Mouse (Mus musculus): Measurements from ENCODE around the gene Prrx1. TPM values are rescaled to one million over a fixed set of nuclear protein-coding genes. Genes with fewer than 3 reads are reported as not detected.

Prrx1 gene
- 14.2 and 16.5 TPM in 2 replicates for polyA plus RNA-seq (2014; fragmentation: Nextera tagmentation; extraction: Ambion mirVana)

DNA sequence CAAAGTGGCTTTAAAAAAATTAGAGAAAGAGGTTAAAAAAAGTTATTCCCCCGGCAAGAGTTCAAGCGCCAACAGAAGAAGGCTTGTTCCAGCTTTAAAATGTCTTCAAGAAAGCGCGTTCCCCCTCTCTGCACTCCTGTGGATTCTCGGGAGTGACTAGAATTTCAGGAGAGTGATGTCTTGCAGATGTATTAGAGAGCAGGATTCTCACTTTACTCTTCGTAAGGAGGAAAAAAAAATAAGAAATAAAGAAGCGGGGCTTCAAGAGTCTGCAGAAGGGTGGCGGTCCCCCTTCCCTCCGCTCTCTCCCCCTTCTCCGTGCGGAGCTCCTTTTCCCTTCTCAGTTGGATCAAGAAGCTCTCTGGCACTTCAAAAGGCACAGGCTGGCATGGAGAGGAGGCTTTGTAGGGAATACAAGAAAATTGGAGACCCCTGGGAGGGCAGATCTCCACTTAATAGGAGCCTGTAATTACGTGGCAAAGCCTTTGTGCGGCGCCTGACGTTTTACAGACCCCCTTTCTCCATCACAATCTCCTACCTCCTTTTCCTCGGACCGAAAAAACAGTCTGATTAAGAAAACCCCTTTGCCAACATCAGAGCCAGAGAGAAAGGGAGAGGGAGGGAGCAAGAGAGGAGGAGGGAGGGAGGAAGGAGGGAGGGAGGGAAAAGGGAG is at the start of gene Prrx1:
Prrx1 (minus strand) TSS at position 610 of the 673 bp plus-strand sequence.
- peak; percentile 14; the same call in 1 of the 2 replicates for ATAC-seq (ENCODE audit: low FRiP score)
- Histone ChIP-seq H3K9ac (ENCODE audit: low read length) (peak within 1 kb of the TSS; percentile 48), H3K4me1 (ENCODE audit: control insufficient read depth, insufficient read depth, low read length) (peaks cover 28% of the 10 kb centered on the region), H3K36me3 (ENCODE audit: control insufficient read depth, insufficient read depth, low read length) (no peaks in the 10 kb centered on the region), H3K4me2 (peak within 1 kb of the TSS; percentile 81), H3K9me3 (ENCODE audit: control insufficient read depth, low read length) (no peaks in the 10 kb centered on the region), H3K4me3 (ENCODE audit: low read depth, low read length) (peak within 1 kb of the TSS; percentile 45), H3K27ac (ENCODE audit: low read depth, low read length) (no peak within 1 kb of the TSS), H3K27me3 (ENCODE audit: control insufficient read depth, insufficient read depth, low read length) (peaks cover 67% of the 10 kb centered on the region)
- under 1% methylated on average over 17 of the region's 17 CpGs for WGBS
- peak; percentile 97 for DNase-seq (ENCODE audit: low spot score, missing footprints)

- no peak overlapping the region for H3K27ac ChIP-seq (ENCODE audit: low read depth, low read length)
- WGBS = 81% methylated on average over 8 of the region's 8 CpGs
These were observed 48.7 kb upstream of the Prrx1 start for GRCm38 (mm10) chr1:163362202-163362601.

DNA sequence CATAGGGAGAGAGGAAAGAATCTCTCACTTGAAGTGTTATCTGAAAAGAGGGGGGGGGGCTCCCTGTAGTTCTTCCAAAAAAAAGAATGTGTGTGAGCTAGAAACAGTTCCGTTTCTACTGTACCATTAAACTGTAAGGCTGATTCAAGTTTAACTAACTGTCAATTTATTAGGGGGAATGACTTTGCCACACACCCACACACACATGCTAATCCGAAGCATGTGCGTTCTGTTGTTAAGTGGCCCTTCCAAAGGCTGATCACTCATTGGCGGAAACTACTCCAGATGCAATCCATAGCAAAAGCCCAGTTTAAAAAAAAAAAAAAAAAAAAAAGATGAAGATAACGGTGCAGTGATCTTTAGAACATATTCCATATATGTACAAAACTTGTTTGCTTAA is 47.9 kb upstream of the Prrx1 start:
- H3K9ac ChIP-seq (ENCODE audit: low read length) = no peak overlapping the region
- no peaks in the 10 kb centered on the region for H3K9me3 ChIP-seq (ENCODE audit: control insufficient read depth, low read length)

More at GRCm38 (mm10) chr1:163362202-163362601, 48.7 kb upstream of the Prrx1 start:
- DNase-seq (ENCODE audit: low spot score, missing footprints) (no peak), ATAC-seq (ENCODE audit: low FRiP score) (no peak)
- Histone ChIP-seq H3K9ac (ENCODE audit: low read length) (no peak overlapping the region), H3K27me3 (ENCODE audit: control insufficient read depth, insufficient read depth, low read length) (no peaks in the 10 kb centered on the region), H3K4me1 (ENCODE audit: control insufficient read depth, insufficient read depth, low read length) (no peaks in the 10 kb centered on the region), H3K9me3 (ENCODE audit: control insufficient read depth, low read length) (no peaks in the 10 kb centered on the region), H3K4me3 (ENCODE audit: low read depth, low read length) (no peak overlapping the region), H3K36me3 (ENCODE audit: control insufficient read depth, insufficient read depth, low read length) (no peaks in the 10 kb centered on the region), H3K4me2 (no peak overlapping the region)

GRCm38 (mm10) chr1:163360796-163361195 is 47.3 kb upstream of the Prrx1 start:
- H3K4me1 ChIP-seq (ENCODE audit: control insufficient read depth, insufficient read depth, low read length) = no peaks in the 10 kb centered on the region
- H3K9ac ChIP-seq (ENCODE audit: low read length) = no peak overlapping the region
- DNase-seq (ENCODE audit: low spot score, missing footprints) (no peak), ATAC-seq (ENCODE audit: low FRiP score) (no peak)
- WGBS = 74% methylated on average over 6 of the region's 6 CpGs
- no peak overlapping the region for H3K27ac ChIP-seq (ENCODE audit: low read depth, low read length)
- no peak overlapping the region for H3K4me3 ChIP-seq (ENCODE audit: low read depth, low read length)
- H3K4me2 ChIP-seq = no peak overlapping the region
- no peaks in the 10 kb centered on the region for H3K27me3 ChIP-seq (ENCODE audit: control insufficient read depth, insufficient read depth, low read length)
- H3K36me3 ChIP-seq (ENCODE audit: control insufficient read depth, insufficient read depth, low read length) = no peaks in the 10 kb centered on the region
- no peaks in the 10 kb centered on the region for H3K9me3 ChIP-seq (ENCODE audit: control insufficient read depth, low read length)

More for the DNA sequence above, 47.9 kb upstream of the Prrx1 start:
- H3K4me1 ChIP-seq (ENCODE audit: control insufficient read depth, insufficient read depth, low read length) = no peaks in the 10 kb centered on the region
- no peak for DNase-seq (ENCODE audit: low spot score, missing footprints)
- H3K4me3 ChIP-seq (ENCODE audit: low read depth, low read length) = no peak overlapping the region
- H3K27ac ChIP-seq (ENCODE audit: low read depth, low read length) = no peak overlapping the region
- no peaks in the 10 kb centered on the region for H3K36me3 ChIP-seq (ENCODE audit: control insufficient read depth, insufficient read depth, low read length)
- 90% methylated on average over 5 of the region's 5 CpGs for WGBS
- H3K27me3 ChIP-seq (ENCODE audit: control insufficient read depth, insufficient read depth, low read length) = no peaks in the 10 kb centered on the region
- no peak for ATAC-seq (ENCODE audit: low FRiP score)
- H3K4me2 ChIP-seq = no peak overlapping the region

- Histone ChIP-seq H3K27ac (ENCODE audit: low read depth, low read length) (no peak overlapping the region), H3K9me3 (ENCODE audit: control insufficient read depth, low read length) (no peaks in the 10 kb centered on the region), H3K27me3 (ENCODE audit: control insufficient read depth, insufficient read depth, low read length) (no peaks in the 10 kb centered on the region), H3K4me1 (ENCODE audit: control insufficient read depth, insufficient read depth, low read length) (no peaks in the 10 kb centered on the region), H3K36me3 (ENCODE audit: control insufficient read depth, insufficient read depth, low read length) (no peaks in the 10 kb centered on the region), H3K9ac (ENCODE audit: low read length) (no peak overlapping the region), H3K4me3 (ENCODE audit: low read depth, low read length) (no peak overlapping the region), H3K4me2 (no peak overlapping the region)
- no peak for ATAC-seq (ENCODE audit: low FRiP score)
- no peak for DNase-seq (ENCODE audit: low spot score, missing footprints)
- WGBS = 90% methylated on average over 3 of the region's 3 CpGs
These were observed 46.0 kb upstream of the Prrx1 start for GRCm38 (mm10) chr1:163359521-163359920.

- no peak for DNase-seq (ENCODE audit: low spot score, missing footprints)
- ATAC-seq (ENCODE audit: low FRiP score) = no peak
- 71% methylated on average over 7 of the region's 7 CpGs for WGBS
- H3K27me3 ChIP-seq (ENCODE audit: control insufficient read depth, insufficient read depth, low read length) = no peaks in the 10 kb centered on the region
- H3K9ac ChIP-seq (ENCODE audit: low read length) = no peak overlapping the region
- H3K9me3 ChIP-seq (ENCODE audit: control insufficient read depth, low read length) = no peaks in the 10 kb centered on the region
- no peak overlapping the region for H3K4me3 ChIP-seq (ENCODE audit: low read depth, low read length)
- H3K4me2 ChIP-seq = no peak overlapping the region
- H3K4me1 ChIP-seq (ENCODE audit: control insufficient read depth, insufficient read depth, low read length) = no peaks in the 10 kb centered on the region
- H3K36me3 ChIP-seq (ENCODE audit: control insufficient read depth, insufficient read depth, low read length) = no peaks in the 10 kb centered on the region
- no peak overlapping the region for H3K27ac ChIP-seq (ENCODE audit: low read depth, low read length)
These were observed 44.7 kb upstream of the Prrx1 start for GRCm38 (mm10) chr1:163358165-163358564.

- Histone ChIP-seq H3K4me2 (no peak overlapping the region), H3K9ac (ENCODE audit: low read length) (no peak overlapping the region), H3K9me3 (ENCODE audit: control insufficient read depth, low read length) (no peaks in the 10 kb centered on the region), H3K4me3 (ENCODE audit: low read depth, low read length) (no peak overlapping the region), H3K27me3 (ENCODE audit: control insufficient read depth, insufficient read depth, low read length) (no peaks in the 10 kb centered on the region), H3K27ac (ENCODE audit: low read depth, low read length) (no peak overlapping the region), H3K4me1 (ENCODE audit: control insufficient read depth, insufficient read depth, low read length) (no peaks in the 10 kb centered on the region), H3K36me3 (ENCODE audit: control insufficient read depth, insufficient read depth, low read length) (no peaks in the 10 kb centered on the region)
- no peak for ATAC-seq (ENCODE audit: low FRiP score)
- no peak for DNase-seq (ENCODE audit: low spot score, missing footprints)
- WGBS = 77% methylated on average over 6 of the region's 6 CpGs
These were observed 44.2 kb upstream of the Prrx1 start for GRCm38 (mm10) chr1:163357733-163358132.

DNA sequence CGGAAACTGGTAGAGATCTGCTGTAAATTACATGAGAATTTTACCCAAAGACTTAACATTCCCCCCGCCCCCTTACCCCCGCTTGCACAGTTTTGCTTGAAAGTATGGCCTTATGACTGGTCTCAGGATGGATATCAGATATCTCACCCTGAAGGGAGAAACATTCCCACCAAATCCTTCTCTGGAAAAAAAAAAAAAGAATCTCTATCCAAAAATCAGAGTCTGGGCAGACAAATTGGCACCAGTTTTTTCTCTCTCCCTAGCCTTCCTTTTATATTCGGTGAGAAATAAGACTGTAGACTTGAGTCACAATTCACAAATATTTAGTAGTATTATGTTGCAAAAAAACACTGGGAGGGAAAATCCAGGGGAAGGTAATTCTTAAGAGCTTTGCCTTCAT is 42.7 kb upstream of the Prrx1 start:
- Histone ChIP-seq H3K9me3 (ENCODE audit: control insufficient read depth, low read length) (no peaks in the 10 kb centered on the region), H3K9ac (ENCODE audit: low read length) (no peak overlapping the region), H3K27ac (ENCODE audit: low read depth, low read length) (no peak overlapping the region), H3K4me3 (ENCODE audit: low read depth, low read length) (no peak overlapping the region), H3K36me3 (ENCODE audit: control insufficient read depth, insufficient read depth, low read length) (no peaks in the 10 kb centered on the region), H3K4me1 (ENCODE audit: control insufficient read depth, insufficient read depth, low read length) (no peaks in the 10 kb centered on the region), H3K4me2 (no peak overlapping the region), H3K27me3 (ENCODE audit: control insufficient read depth, insufficient read depth, low read length) (no peaks in the 10 kb centered on the region)
- 76% methylated on average over 4 of the region's 4 CpGs for WGBS
- no peak for DNase-seq (ENCODE audit: low spot score, missing footprints)
- ATAC-seq (ENCODE audit: low FRiP score) = no peak

DNA sequence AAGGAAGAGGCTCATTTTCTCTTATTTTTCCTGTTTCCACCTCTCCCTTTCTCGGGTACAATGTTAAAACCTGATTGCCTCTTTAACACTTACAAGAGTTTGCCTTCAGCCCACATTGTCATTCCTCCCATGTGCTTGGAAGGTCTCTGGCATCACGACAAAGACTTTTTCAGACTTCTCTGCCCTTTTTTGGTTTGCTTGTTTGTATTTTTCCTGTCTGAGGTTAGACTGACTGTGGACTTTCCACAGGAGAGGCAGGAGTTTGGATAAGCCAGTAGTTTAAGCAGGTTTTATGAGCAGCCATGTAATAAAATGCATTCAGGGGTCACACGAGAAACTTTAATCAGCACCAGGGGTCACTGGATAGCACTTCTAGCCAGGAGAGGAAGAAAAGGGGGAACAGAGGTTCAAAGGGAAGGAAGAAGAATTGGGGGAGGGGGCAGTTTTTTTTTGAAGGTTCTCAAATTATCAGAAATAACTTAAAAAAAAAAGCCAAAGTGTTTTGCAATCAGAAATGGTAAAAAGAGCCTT is 42.2 kb upstream of the Prrx1 start:
- ATAC-seq (ENCODE audit: low FRiP score) (no peak), DNase-seq (ENCODE audit: low spot score, missing footprints) (no peak)
- Histone ChIP-seq H3K9me3 (ENCODE audit: control insufficient read depth, low read length) (no peaks in the 10 kb centered on the region), H3K9ac (ENCODE audit: low read length) (no peak overlapping the region), H3K4me1 (ENCODE audit: control insufficient read depth, insufficient read depth, low read length) (no peaks in the 10 kb centered on the region), H3K4me2 (no peak overlapping the region), H3K27ac (ENCODE audit: low read depth, low read length) (no peak overlapping the region), H3K27me3 (ENCODE audit: control insufficient read depth, insufficient read depth, low read length) (no peaks in the 10 kb centered on the region), H3K36me3 (ENCODE audit: control insufficient read depth, insufficient read depth, low read length) (no peaks in the 10 kb centered on the region), H3K4me3 (ENCODE audit: low read depth, low read length) (no peak overlapping the region)
- WGBS = 48% methylated on average over 3 of the region's 3 CpGs
